Mouse (Mus musculus) brain, embryonic 14.5 days (tissue): ENCODE results near the gene Fars2.

Source experiments
- CTCF ChIP-seq: fragments of 200-500 bp; IDR thresholded peaks from 2 replicates; pipeline ENCODE4 v1.5.1; 2012; ENCODE audit warnings: inconsistent platforms, mild to moderate bottlenecking, moderate library complexity, borderline replicate concordance; ENCODE audit not compliant: insufficient read depth, insufficient read length; ENCODE audit errors: extremely low read depth
- POLR2A ChIP-seq: fragments of 200-500 bp; IDR thresholded peaks from 2 replicates; pipeline ENCODE4 v1.6.1; 2012; ENCODE audit warnings: mild to moderate bottlenecking, inconsistent platforms, borderline replicate concordance; ENCODE audit not compliant: poor library complexity, insufficient read depth, insufficient read length, severe bottlenecking; ENCODE audit errors: extremely low read depth

GRCm38 (mm10) chr13:36357469-36357868 lies 240.3 kb downstream of the Fars2 start:
- TF ChIP-seq CTCF: no peak
- TF ChIP-seq POLR2A: no peak
